Mouse (Mus musculus) liver, postnatal 0 days (tissue): ENCODE results near the gene Raet1e. TPM values are rescaled to one million over a fixed set of nuclear protein-coding genes. Genes with fewer than 3 reads are reported as not detected.
"Not testable (repeated sequence)": the region's sequence is repeated elsewhere in the genome, so short reads cannot be mapped to it uniquely, and the experiment has no call there.

Source experiments
- ATAC-seq: fragments of 200-750 bp; cut with Nextera tagmentation; 2 replicates; pipeline ENCODE4 v1.8.0; 2017; ENCODE audit warnings: mild to moderate bottlenecking, moderate library complexity
- DNase-seq: peaks from one replicate; pipeline ENCODE4 v3.0.0-alpha.2; 2016
- H3K27ac ChIP-seq: fragments of 300-500 bp; sonication (generic); 2 replicates; pipeline ENCODE4 v1.5.1; 2014; ENCODE audit warnings: antibody characterized with exemption, moderate library complexity, mild to moderate bottlenecking, low read depth
- H3K27me3 ChIP-seq: fragments of 300-500 bp; sonication (generic); 2 replicates; pipeline ENCODE4 v1.6.1; 2014; ENCODE audit warnings: low read length, control low read depth, mixed read lengths; ENCODE audit not compliant: insufficient read depth
- H3K36me3 ChIP-seq: fragments of 300-500 bp; sonication (generic); replicated peaks from 2 replicates; pipeline ENCODE4 v1.6.1; 2014; ENCODE audit warnings: mild to moderate bottlenecking, control low read depth, low read length, moderate library complexity, mixed read lengths; ENCODE audit not compliant: insufficient read depth
- H3K4me1 ChIP-seq: fragments of 300-500 bp; sonication (generic); 2 replicates; pipeline ENCODE4 v1.6.1; 2014; ENCODE audit warnings: antibody characterized with exemption, mild to moderate bottlenecking, control low read depth; ENCODE audit not compliant: insufficient read depth
- H3K4me2 ChIP-seq: fragments of 300-500 bp; sonication (generic); 2 replicates; pipeline ENCODE4 v1.6.1; 2014; ENCODE audit warnings: low read depth, mild to moderate bottlenecking, low read length, moderate library complexity, mixed read lengths
- H3K4me3 ChIP-seq: fragments of 300-500 bp; sonication (generic); 2 replicates; pipeline ENCODE4 v1.5.1; 2014; ENCODE audit warnings: low read depth, low read length
- H3K9ac ChIP-seq: fragments of 300-500 bp; sonication (generic); replicated peaks from 2 replicates; pipeline ENCODE4 v1.6.1; 2014; ENCODE audit warnings: mild to moderate bottlenecking, moderate library complexity
- H3K9me3 ChIP-seq: fragments of 300-500 bp; sonication (generic); 2 replicates; pipeline ENCODE4 v1.6.1; 2016; ENCODE audit warnings: mild to moderate bottlenecking, control low read depth, low read length, mixed read lengths
- CTCF ChIP-seq: sonication (generic); IDR thresholded peaks from 2 replicates; pipeline ENCODE4 v1.5.1; 2016; ENCODE audit warnings: antibody characterized with exemption, low read depth
- WGBS: fragments of 180-500 bp; shearing (Covaris S2); extraction: QIAGEN DNeasy Blood & Tissue Kit; methylation state at CpG from one replicate; pipeline ENCODE4 v1.1.7; 2014; ENCODE audit not compliant: insufficient replicate concordance; 5-methylcytosine and 5-hydroxymethylcytosine counted together
- polyA plus RNA-seq: library from polyadenylated mRNA; unstranded; fragments of >200 nt; fragmentation: Nextera tagmentation; extraction: Ambion mirVana; gene quantifications from 2 replicates; pipeline ENCODE4 v1.2.1, GENCODE M21; 2015

Raet1e gene
- polyA plus RNA-seq, 1 experiment from 2014 or later: 2.1 TPM

GRCm38 (mm10) chr10:22402225-22402917, 244.0 kb downstream of the Raet1e start:
- DNase-seq (peak; percentile 76), ATAC-seq (peak; percentile 75)
- H3K36me3 ChIP-seq, H3K27ac ChIP-seq, H3K4me3 ChIP-seq, H3K27me3 ChIP-seq, H3K9me3 ChIP-seq, H3K4me1 ChIP-seq, H3K4me2 ChIP-seq, H3K9ac ChIP-seq: not testable (repeated sequence)
- TF ChIP-seq CTCF: peak; percentile 76
- WGBS: 2% methylated on average over 7 of the region's 11 CpGs

- H3K9ac ChIP-seq, H3K36me3 ChIP-seq, H3K4me3 ChIP-seq, H3K4me2 ChIP-seq, H3K9me3 ChIP-seq, H3K4me1 ChIP-seq, ATAC-seq, H3K27ac ChIP-seq, DNase-seq, H3K27me3 ChIP-seq: not testable (repeated sequence)
- WGBS: 0% methylated on average over 1 of the region's 8 CpGs
Observed at GRCm38 (mm10) chr10:22413702-22414494, 255.5 kb downstream of the Raet1e start.

Other genes with a start within 250 kb of the Raet1e start
- gene 4930444G20Rik, start 90.5 kb upstream of the Raet1e start, polyA plus RNA-seq: not detected in 2 replicates
- 6.8 and 8.2 TPM in 2 replicates for gene E030030I06Rik, start 9.3 kb upstream of the Raet1e start, polyA plus RNA-seq
- gene H60b, start within 50 bp of the Raet1e start, polyA plus RNA-seq: not detected in 2 replicates
- gene Raet1d, start 202.0 kb downstream of the Raet1e start, polyA plus RNA-seq: 14.8 and 18.4 TPM in 2 replicates